Mouse (Mus musculus) right cerebral cortex, postnatal 4 days (tissue): ENCODE measurements at regions not wholly inside any gene's neighbourhood (a gene's known extent, or its start where the extent isn't known, plus 50 kb on each side); places are given as distances from the start of the nearest gene placed in this dataset.
A peak's percentile ranks its signal among the peaks of the same experiment; 100 is the strongest.

Experiments used
- DNase-seq: peaks from one replicate; pipeline ENCODE4 v3.0.0-alpha.2; 2022

- no peak for DNase-seq
These were observed 416.6 kb downstream of the Vrk1 start for GRCm38 (mm10) chr12:106426631-106427030.

- DNase-seq: no peak
These were observed 420.0 kb downstream of the Vrk1 start for GRCm38 (mm10) chr12:106429991-106430390.

- no peak for DNase-seq
These were observed 435.1 kb downstream of the Vrk1 start for GRCm38 (mm10) chr12:106445151-106445550.

- no peak for DNase-seq
These were observed 435.9 kb downstream of the Vrk1 start for GRCm38 (mm10) chr12:106445976-106446375.

- no peak for DNase-seq
These were observed 437.0 kb downstream of the Vrk1 start for GRCm38 (mm10) chr12:106446876-106447532.

GRCm38 (mm10) chr12:106448551-106448950 lies 438.5 kb downstream of the Vrk1 start:
- DNase-seq: no peak

GRCm38 (mm10) chr12:106453491-106453890 lies 443.5 kb downstream of the Vrk1 start:
- no peak for DNase-seq

GRCm38 (mm10) chr12:106458215-106458614 lies 448.2 kb downstream of the Vrk1 start:
- DNase-seq: no peak

- DNase-seq: no peak
These were observed 450.6 kb downstream of the Vrk1 start for GRCm38 (mm10) chr12:106460650-106461049.

- DNase-seq: no peak
These were observed 452.3 kb downstream of the Vrk1 start for GRCm38 (mm10) chr12:106462281-106462680.

GRCm38 (mm10) chr12:106464701-106465100 lies 454.7 kb downstream of the Vrk1 start:
- no peak for DNase-seq

- no peak for DNase-seq
These were observed 458.3 kb downstream of the Vrk1 start for GRCm38 (mm10) chr12:106468173-106468860.

- DNase-seq: peak; percentile 51
These were observed 464.6 kb downstream of the Vrk1 start for GRCm38 (mm10) chr12:106474501-106475165.

- DNase-seq: no peak
These were observed 465.5 kb downstream of the Vrk1 start for GRCm38 (mm10) chr12:106475486-106476050.

- DNase-seq: no peak
These were observed 467.1 kb downstream of the Vrk1 start for GRCm38 (mm10) chr12:106477040-106477665.

- DNase-seq: no peak
These were observed 467.7 kb downstream of the Vrk1 start for GRCm38 (mm10) chr12:106477731-106478130.

- peak; percentile 42 for DNase-seq
These were observed 468.4 kb downstream of the Vrk1 start for GRCm38 (mm10) chr12:106478381-106478781.

GRCm38 (mm10) chr12:106479067-106479877 lies 469.2 kb downstream of the Vrk1 start:
- DNase-seq: peak; percentile 37

- DNase-seq: no peak
These were observed 469.8 kb downstream of the Vrk1 start for GRCm38 (mm10) chr12:106479878-106480194.

- no peak for DNase-seq
These were observed 470.4 kb downstream of the Vrk1 start for GRCm38 (mm10) chr12:106480281-106481060.

- DNase-seq: no peak
These were observed 491.7 kb downstream of the Vrk1 start for GRCm38 (mm10) chr12:106501622-106502327.
